Mouse (Mus musculus) frontal cortex, adult 2 months (tissue): ENCODE measurements at regions not wholly inside any gene's neighbourhood (a gene's known extent, or its start where the extent isn't known, plus 50 kb on each side); places are given as distances from the start of the nearest gene placed in this dataset.

Experiments used
- DNase-seq, 2 experiments: peaks; one replicate each; pipeline ENCODE4 v3.0.0; 2022; ENCODE audit warnings: low spot score in 1 of 2; ENCODE audit errors: extremely low spot score in 1 of 2

DNA sequence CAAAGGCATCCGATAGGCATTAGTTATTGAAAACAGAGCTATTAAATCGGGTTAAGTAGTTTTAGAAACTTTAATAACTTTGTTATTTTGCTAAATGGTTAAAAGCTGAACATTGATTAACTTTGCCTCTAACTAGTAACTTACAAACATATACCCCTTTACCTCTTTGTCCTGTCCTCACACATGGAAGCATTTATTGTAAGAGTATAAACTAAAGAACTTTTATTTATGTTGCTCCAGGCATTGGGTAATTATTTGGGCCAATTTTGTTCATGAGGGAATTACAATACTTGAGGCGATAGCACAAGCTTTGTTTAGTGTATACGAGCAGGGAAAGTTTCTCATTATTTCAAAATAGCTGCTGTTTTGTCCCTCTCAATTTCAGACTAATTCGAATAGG lies 328.4 kb upstream of the Gm9008 start:
- DNase-seq, result no peak

GRCm38 (mm10) chr6:76802969-76803368 lies 305.4 kb upstream of the Gm9008 start:
- DNase-seq, result no peak

DNA sequence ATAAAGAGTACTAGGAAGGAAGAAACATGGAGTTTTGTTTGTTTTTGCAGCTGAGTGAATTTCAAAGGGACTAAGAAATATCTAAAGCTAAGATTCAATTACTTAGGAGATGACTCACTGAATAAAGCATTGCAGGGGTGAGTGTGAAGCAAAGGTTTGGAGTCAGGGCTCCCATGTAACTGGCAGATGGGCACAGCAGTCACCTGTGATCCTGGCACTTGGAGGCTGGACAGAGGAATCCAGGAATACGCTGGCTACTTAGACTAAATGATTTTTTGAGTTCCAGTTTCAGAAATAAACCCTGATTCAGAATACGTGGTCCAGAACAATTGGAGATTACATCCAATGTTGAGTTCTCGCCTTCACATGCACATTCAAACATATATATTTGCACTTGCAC lies 282.6 kb upstream of the Gm9008 start:
- no peak for DNase-seq

GRCm38 (mm10) chr6:76778201-76778600 lies 280.6 kb upstream of the Gm9008 start:
- no peak for DNase-seq

GRCm38 (mm10) chr6:76777080-76777479 lies 279.5 kb upstream of the Gm9008 start:
- DNase-seq, result no peak

GRCm38 (mm10) chr6:76763852-76764251 lies 266.3 kb upstream of the Gm9008 start:
- peak in 1 of 2 experiments; percentile 16 for DNase-seq

- DNase-seq, result peak; percentile 10 to 62
These were observed 257.3 kb upstream of the Gm9008 start for GRCm38 (mm10) chr6:76754867-76755266.
